In the genomic region with DNA sequence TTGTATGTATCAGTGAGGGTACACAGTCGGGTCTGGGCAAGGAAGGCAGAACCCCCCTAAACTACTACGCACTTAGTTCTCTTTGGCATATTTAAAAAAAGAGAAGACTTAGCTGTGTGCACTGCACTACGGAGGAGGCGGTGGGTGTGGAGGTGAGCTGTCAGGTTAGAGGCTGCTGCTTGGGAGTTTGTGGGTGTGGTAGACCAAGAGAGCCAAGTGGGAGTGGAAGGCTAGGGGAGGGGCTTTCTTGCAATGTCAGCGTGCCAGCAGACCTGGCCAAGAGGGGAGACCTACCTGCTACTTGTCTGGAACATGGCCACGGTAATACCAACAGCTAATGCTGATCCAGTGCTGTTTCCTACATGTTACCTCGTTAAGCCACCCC, we compare ENCODE assay signal across 8 mouse cellular contexts. TPM values are rescaled to one million over a fixed set of nuclear protein-coding genes. Genes with fewer than 3 reads are reported as not detected.
DNase-seq lines count a peak whose midpoint lies in the region; ATAC-seq lines count a peak whose summit lies in the region.

No protein-coding gene starts in this region.

- peak overlapping the region in 1 of 2 experiments; percentile 49; a peak in 1 of 4 replicates for H3K4me3 ChIP-seq in heart, embryonic 14.5 days (ENCODE audit: control insufficient read depth in 1 of 2, insufficient read depth in 1 of 2, low read depth in 1 of 2, low read length in 2 of 2)
- peak overlapping the region; percentile 52 for H3K4me3 ChIP-seq in forebrain, embryonic 14.5 days (ENCODE audit: low read depth, low read length)
- peak overlapping the region; percentile 53; the same call in 1 of the 2 replicates for H3K4me3 ChIP-seq in midbrain, embryonic 15.5 days

- H3K9me3 ChIP-seq in heart, embryonic 14.5 days (ENCODE audit: control insufficient read depth, low read length): no peaks in the 10 kb centered on the region
- no peaks in the 10 kb centered on the region for H3K9me3 ChIP-seq in forebrain, embryonic 14.5 days (replicated peaks; ENCODE audit: control insufficient read depth, low read length)
- no peaks in the 10 kb centered on the region for H3K9me3 ChIP-seq in midbrain, embryonic 15.5 days

- no peak for ATAC-seq in heart, embryonic 14.5 days (ENCODE audit: insufficient number of reproducible peaks, insufficient read depth, low FRiP score, low read depth)
- ATAC-seq in forebrain, embryonic 14.5 days: no peak
- ATAC-seq in midbrain, embryonic 15.5 days (replicated peaks): 0 out of 2 replicates have a peak, but pooled peaks have one; percentile 16

- H3K36me3 ChIP-seq in heart, embryonic 14.5 days (ENCODE audit: control insufficient read depth, insufficient read depth, low read length): no peaks in the 10 kb centered on the region
- no peaks in the 10 kb centered on the region for H3K36me3 ChIP-seq in forebrain, embryonic 14.5 days (ENCODE audit: control insufficient read depth, insufficient read depth, low read length)
- H3K36me3 ChIP-seq in midbrain, embryonic 15.5 days (replicated peaks): no peaks in the 10 kb centered on the region

- DNase-seq in heart, postnatal 4 days: no peak
- no peak for DNase-seq in forebrain, embryonic 14.5 days (ENCODE audit: low spot score)
- DNase-seq in kidney, postnatal 10 days: peak; percentile 22
- DNase-seq in gastrocnemius, postnatal 36 days: no peak
- DNase-seq in urinary bladder, postnatal 25 days (ENCODE audit: low spot score): no peak
- no peak for DNase-seq in adrenal gland, postnatal 14 days

- 33% methylated on average over 7 of the region's 7 CpGs for WGBS in heart, embryonic 14.5 days
- 27% methylated on average over 7 of the region's 7 CpGs for WGBS in forebrain, embryonic 14.5 days
- 41% methylated on average over 7 of the region's 7 CpGs for WGBS in midbrain, embryonic 15.5 days

- H3K27ac ChIP-seq in heart, embryonic 14.5 days (replicated peaks in 1 of 2; ENCODE audit: control insufficient read depth in 1 of 2, insufficient read depth in 1 of 2, low read depth in 2 of 2, low read length in 2 of 2): no peak overlapping the region
- H3K27ac ChIP-seq in forebrain, embryonic 14.5 days (ENCODE audit: low read depth, low read length): no peak overlapping the region
- H3K27ac ChIP-seq in midbrain, embryonic 15.5 days: no peak overlapping the region

- no peak overlapping the region for H3K9ac ChIP-seq in heart, embryonic 14.5 days (ENCODE audit: low read length)
- H3K9ac ChIP-seq in forebrain, embryonic 14.5 days (ENCODE audit: low read length): no peak overlapping the region
- no peak overlapping the region for H3K9ac ChIP-seq in midbrain, embryonic 15.5 days

- H3K27me3 ChIP-seq in heart, embryonic 14.5 days (ENCODE audit: control insufficient read depth, insufficient read depth, low read length): peaks cover 28% of the 10 kb centered on the region
- no peaks in the 10 kb centered on the region for H3K27me3 ChIP-seq in forebrain, embryonic 14.5 days (replicated peaks; ENCODE audit: control insufficient read depth, insufficient read depth, low read length)
- peaks cover 15% of the 10 kb centered on the region for H3K27me3 ChIP-seq in midbrain, embryonic 15.5 days (replicated peaks)

- H3K4me1 ChIP-seq in heart, embryonic 14.5 days (ENCODE audit: control insufficient read depth in 2 of 2, insufficient read depth in 2 of 2, low read length in 2 of 2): peaks cover 3 to 5% of the 10 kb centered on the region in 2 experiments; a peak in 1 of 4 replicates
- H3K4me1 ChIP-seq in forebrain, embryonic 14.5 days (ENCODE audit: control insufficient read depth, insufficient read depth, low read length): peaks cover 4% of the 10 kb centered on the region; the same call in 1 of the 2 replicates
- H3K4me1 ChIP-seq in midbrain, embryonic 15.5 days: peaks cover 15% of the 10 kb centered on the region

- intact Hi-C loops in gastrocnemius, postnatal 36 days (cut with DNase I): no loop called here

- peak overlapping the region; percentile 93; the same call in 1 of the 2 replicates for H3K4me2 ChIP-seq in heart, embryonic 14.5 days (ENCODE audit: low read length)
- peak overlapping the region; percentile 96 for H3K4me2 ChIP-seq in forebrain, embryonic 14.5 days (ENCODE audit: low read length)
- H3K4me2 ChIP-seq in midbrain, embryonic 15.5 days: peak overlapping the region; percentile 97

RNA-seq across cellular contexts. Expression of gene Rasgrp1, which starts 0.4 kb away (rescaled TPM):
- polyA plus RNA-seq in heart, embryonic 14.5 days (2014; fragmentation: Nextera tagmentation; extraction: Ambion mirVana): 0.16 and 0.18 TPM in 2 replicates
- total RNA-seq in heart, postnatal 4 days (2021): under 1 TPM; 0.25 to 0.43 TPM
- polyA plus RNA-seq in forebrain, embryonic 14.5 days (2014; fragmentation: Nextera tagmentation; extraction: Ambion mirVana): 3.5 and 5.1 TPM in 2 replicates
- polyA plus RNA-seq in midbrain, embryonic 15.5 days (2015; fragmentation: Nextera tagmentation; extraction: Ambion mirVana): 2.4 and 2.8 TPM in 2 replicates
- total RNA-seq in gastrocnemius, postnatal 36 days (2021): 1 to 10 TPM in 1 of 2 experiments, not detected in 1; 1.2 TPM
- total RNA-seq in adrenal gland, postnatal 14 days (2021): 1.7 and 9.8 TPM in 2 replicates
